Mouse (Mus musculus) neural tube, embryonic 11.5 days (tissue): ENCODE measurements around the gene Grn. TPM values are rescaled to one million over a fixed set of nuclear protein-coding genes. Genes with fewer than 3 reads are reported as not detected.

Experiments used
- ATAC-seq: fragments of 200-750 bp; cut with Nextera tagmentation; 2 replicates; pipeline ENCODE4 v1.8.0; 2017; ENCODE audit warnings: moderate number of reproducible peaks, mild to moderate bottlenecking, moderate TSS enrichment, moderate library complexity; ENCODE audit not compliant: insufficient read depth, low FRiP score, low TSS enrichment
- DNase-seq: peaks from one replicate; pipeline ENCODE4 v3.0.0-alpha.2; 2015; ENCODE audit warnings: low spot score
- H3K27ac ChIP-seq: fragments of 300-500 bp; sonication (generic); 2 replicates; pipeline ENCODE4 v1.5.1; 2014; ENCODE audit warnings: low read depth, mild to moderate bottlenecking, low read length
- H3K27me3 ChIP-seq: fragments of 300-500 bp; sonication (generic); 2 replicates; pipeline ENCODE4 v1.6.1; 2014; ENCODE audit warnings: mild to moderate bottlenecking, low read length, mixed read lengths; ENCODE audit not compliant: control insufficient read depth, insufficient read depth
- H3K36me3 ChIP-seq: fragments of 300-500 bp; sonication (generic); 2 replicates; pipeline ENCODE4 v1.6.1; 2014; ENCODE audit warnings: mild to moderate bottlenecking, low read length, moderate library complexity, mixed read lengths; ENCODE audit not compliant: control insufficient read depth, insufficient read depth
- H3K4me1 ChIP-seq: fragments of 300-500 bp; sonication (generic); 2 replicates; pipeline ENCODE4 v1.6.1; 2014; ENCODE audit warnings: low read length, mixed read lengths; ENCODE audit not compliant: control insufficient read depth, insufficient read depth
- H3K4me2 ChIP-seq: fragments of 300-500 bp; sonication (generic); 2 replicates; pipeline ENCODE4 v1.6.1; 2014; ENCODE audit warnings: low read depth, mild to moderate bottlenecking, moderate library complexity
- H3K4me3 ChIP-seq: fragments of 300-500 bp; sonication (generic); 2 replicates; pipeline ENCODE4 v1.5.1; 2014; ENCODE audit warnings: low read depth, low read length
- H3K9ac ChIP-seq: fragments of 300-500 bp; sonication (generic); 2 replicates; pipeline ENCODE4 v1.6.1; 2014; ENCODE audit warnings: mild to moderate bottlenecking, low read length
- H3K9me3 ChIP-seq: fragments of 300-500 bp; sonication (generic); 2 replicates; pipeline ENCODE4 v1.6.1; 2016; ENCODE audit warnings: low read length; ENCODE audit not compliant: control insufficient read depth
- WGBS: fragments of 180-500 bp; shearing (Covaris S2); extraction: QIAGEN DNeasy Blood & Tissue Kit; methylation state at CpG from one replicate; pipeline ENCODE4 v1.1.7; 2014; 5-methylcytosine and 5-hydroxymethylcytosine counted together
- polyA plus RNA-seq: library from polyadenylated mRNA; unstranded; fragments of >200 nt; fragmentation: Nextera tagmentation; extraction: Ambion mirVana; gene quantifications from 2 replicates; pipeline ENCODE4 v1.2.1, GENCODE M21; 2014

The Grn gene
- polyA plus RNA-seq, 1 experiment from 2014 or later, result 54.8 TPM

DNA sequence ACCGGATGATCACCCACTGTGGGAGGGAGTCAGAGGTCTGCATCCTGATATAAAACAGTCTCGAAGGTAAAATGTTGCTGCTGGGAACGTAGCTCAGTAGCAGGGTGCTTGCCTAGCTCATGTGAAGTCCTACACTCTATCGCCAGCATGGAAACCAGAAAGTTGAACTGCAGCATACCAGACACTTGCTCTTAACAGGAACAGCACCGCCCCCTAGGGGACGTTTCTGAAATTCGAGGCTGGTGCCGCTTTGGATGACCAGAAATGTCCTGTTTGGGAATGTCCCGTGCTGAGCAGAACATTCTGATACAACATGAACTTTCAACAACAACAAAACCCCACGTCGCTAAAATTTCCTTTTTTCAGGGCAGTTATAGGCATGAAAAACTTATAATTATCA lies 18.4 kb upstream of the Grn start:
- DNase-seq, result peak; percentile 92
- 11% methylated on average over 11 of the region's 11 CpGs for WGBS
- ATAC-seq, result no peak

DNA sequence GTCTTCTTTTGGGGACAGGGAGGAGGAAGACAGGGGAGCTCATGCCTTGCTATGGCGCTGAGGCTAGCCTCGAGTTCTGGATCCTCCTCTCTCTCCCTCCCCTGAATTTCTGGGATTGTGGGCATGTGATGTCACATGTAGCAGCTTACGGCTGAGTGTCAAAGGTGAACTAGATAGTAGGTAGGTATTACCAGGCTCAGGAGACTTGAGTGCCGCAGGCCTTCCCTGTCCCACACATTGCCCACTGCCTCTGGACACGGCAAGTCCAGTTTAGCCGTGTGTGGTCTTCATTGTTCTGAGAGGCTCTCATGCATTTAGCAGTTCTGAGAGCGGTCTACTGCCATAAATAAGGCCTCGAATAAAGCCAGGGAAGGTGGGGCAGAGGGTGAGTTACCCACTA lies 17.1 kb upstream of the Grn start:
- Histone ChIP-seq H3K4me1 (peaks cover 1% of the 10 kb centered on the region; the same call in 1 of the 2 replicates), H3K4me2 (no peak overlapping the region), H3K9me3 (no peaks in the 10 kb centered on the region), H3K9ac (no peak overlapping the region), H3K27ac (no peak overlapping the region), H3K27me3 (no peaks in the 10 kb centered on the region), H3K36me3 (no peaks in the 10 kb centered on the region), H3K4me3 (no peak overlapping the region)
- DNase-seq (no peak), ATAC-seq (no peak)
- WGBS, result 73% methylated on average over 8 of the region's 8 CpGs

More for the DNA sequence above, 18.4 kb upstream of the Grn start:
- H3K4me1 ChIP-seq, result peaks cover 7% of the 10 kb centered on the region; the same call in 1 of the 2 replicates
- no peaks in the 10 kb centered on the region for H3K36me3 ChIP-seq
- H3K4me2 ChIP-seq, result no peak overlapping the region
- H3K27ac ChIP-seq, result no peak overlapping the region
- no peak overlapping the region for H3K9ac ChIP-seq
- H3K9me3 ChIP-seq, result no peaks in the 10 kb centered on the region
- no peak overlapping the region for H3K4me3 ChIP-seq
- H3K27me3 ChIP-seq, result no peaks in the 10 kb centered on the region

DNA sequence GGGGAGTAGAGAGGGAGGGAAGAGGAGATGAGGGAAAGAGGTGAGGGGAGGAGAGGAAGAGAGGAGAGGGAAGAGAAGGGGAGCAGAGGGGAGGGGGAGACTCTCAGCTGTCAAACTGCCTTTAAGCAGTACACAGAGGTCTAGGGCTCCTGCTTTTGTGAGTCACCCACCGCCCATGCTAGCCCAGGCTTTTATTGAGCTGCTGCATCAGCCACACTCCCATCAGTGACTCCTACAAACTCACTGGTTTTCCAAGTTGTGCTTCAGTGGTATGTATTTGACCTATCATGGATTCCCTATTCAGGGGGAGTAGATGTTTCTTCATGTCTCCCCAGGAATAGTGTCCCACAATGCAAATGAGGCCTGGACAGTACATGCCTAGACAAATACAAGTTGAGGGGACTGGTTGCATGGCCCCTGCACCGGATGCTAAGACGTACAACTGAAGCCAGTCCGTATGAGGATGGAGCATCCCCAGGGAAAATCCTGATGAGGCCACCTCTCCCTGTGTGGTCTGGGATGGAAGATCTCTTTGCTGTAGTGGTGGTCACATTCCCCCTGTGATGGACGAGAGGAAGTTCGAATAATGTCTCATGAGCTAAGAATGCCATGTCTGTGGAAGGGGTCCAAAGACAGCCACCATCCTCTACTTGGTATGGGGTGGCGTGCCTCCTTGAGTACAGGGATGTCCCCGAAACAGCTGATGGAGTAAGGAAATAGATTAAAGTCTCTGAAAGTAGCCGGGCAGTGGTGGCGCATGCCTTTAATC lies 14.9 kb upstream of the Grn start:
- WGBS, result 79% methylated on average over 10 of the region's 10 CpGs
- Histone ChIP-seq H3K9ac (no peak overlapping the region), H3K4me1 (no peaks in the 10 kb centered on the region), H3K4me2 (no peak overlapping the region), H3K27me3 (no peaks in the 10 kb centered on the region), H3K36me3 (no peaks in the 10 kb centered on the region), H3K27ac (no peak overlapping the region), H3K4me3 (no peak overlapping the region), H3K9me3 (no peaks in the 10 kb centered on the region)
- ATAC-seq (no peak), DNase-seq (no peak)

DNA sequence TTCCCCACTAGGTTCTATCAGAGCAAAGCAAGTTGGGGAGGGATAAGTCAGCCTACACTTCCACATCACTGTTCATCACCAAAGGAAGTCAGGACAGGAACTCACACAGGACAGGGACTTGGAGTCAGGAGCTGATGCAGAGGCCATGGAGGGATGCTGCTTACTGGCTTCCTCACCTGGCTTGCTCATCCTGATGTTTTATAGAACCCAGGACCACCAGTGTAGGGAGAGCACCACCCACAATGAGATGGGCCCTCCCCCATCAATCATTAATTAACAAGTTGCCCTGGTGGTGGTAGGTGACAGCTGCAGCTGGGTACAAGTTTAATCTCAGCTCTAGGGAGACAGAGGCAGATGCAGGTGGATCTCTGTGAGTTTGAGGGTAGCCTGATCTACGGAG lies 13.0 kb upstream of the Grn start:
- no peaks in the 10 kb centered on the region for H3K27me3 ChIP-seq
- H3K4me2 ChIP-seq, result no peak overlapping the region
- H3K9ac ChIP-seq, result no peak overlapping the region
- H3K9me3 ChIP-seq, result no peaks in the 10 kb centered on the region
- ATAC-seq (no peak), DNase-seq (no peak)
- H3K36me3 ChIP-seq, result no peaks in the 10 kb centered on the region
- no peak overlapping the region for H3K4me3 ChIP-seq
- WGBS, result 84% methylated on average over 1 of the region's 1 CpGs
- no peak overlapping the region for H3K27ac ChIP-seq
- no peaks in the 10 kb centered on the region for H3K4me1 ChIP-seq

DNA sequence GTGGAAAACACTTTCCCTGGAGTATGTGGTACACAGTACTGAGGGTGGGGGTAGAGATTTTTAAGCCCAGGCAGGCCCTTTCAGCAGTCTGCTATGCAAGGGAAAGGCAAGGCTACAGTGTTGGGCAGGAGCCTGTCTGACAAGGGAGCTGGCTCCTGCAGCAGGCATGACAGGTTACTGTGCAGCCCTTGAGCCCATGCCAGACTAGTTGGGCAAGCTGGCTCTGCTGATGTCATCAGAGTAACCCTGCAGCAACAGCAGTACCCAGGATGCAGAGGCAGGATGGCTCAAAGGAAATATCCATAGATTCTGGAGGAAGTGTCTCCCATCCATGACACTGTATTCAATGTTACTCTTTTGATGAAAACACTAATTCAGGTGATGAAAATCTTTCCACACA lies 11.2 kb upstream of the Grn start:
- Histone ChIP-seq H3K4me1 (no peaks in the 10 kb centered on the region), H3K4me3 (no peak overlapping the region), H3K9me3 (no peaks in the 10 kb centered on the region), H3K27ac (no peak overlapping the region), H3K4me2 (no peak overlapping the region), H3K27me3 (no peaks in the 10 kb centered on the region), H3K36me3 (no peaks in the 10 kb centered on the region), H3K9ac (no peak overlapping the region)
- DNase-seq, result no peak
- ATAC-seq, result no peak

DNA sequence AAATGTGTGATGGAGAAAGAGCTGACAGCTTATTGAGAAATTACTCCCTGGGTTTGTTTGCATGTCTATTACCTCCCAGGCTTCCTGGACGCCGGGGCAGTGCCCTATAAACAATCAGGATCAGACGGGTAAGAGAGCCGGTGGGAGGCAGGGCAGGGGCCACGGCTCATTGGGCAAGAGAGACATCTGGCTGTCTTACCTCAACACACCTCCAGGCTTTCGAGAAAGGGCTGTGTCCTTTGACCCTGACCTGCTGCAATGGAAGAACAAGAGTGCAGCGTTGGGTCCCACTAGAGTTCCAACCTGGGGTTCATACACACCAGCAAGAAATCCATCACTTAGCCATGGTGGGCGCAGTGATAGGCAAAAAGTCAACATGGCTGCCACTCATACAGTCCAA lies 8.6 kb upstream of the Grn start:
- Histone ChIP-seq H3K27ac (no peak overlapping the region), H3K36me3 (no peaks in the 10 kb centered on the region), H3K4me2 (no peak overlapping the region), H3K4me3 (no peak overlapping the region), H3K27me3 (no peaks in the 10 kb centered on the region), H3K9ac (no peak overlapping the region), H3K4me1 (no peaks in the 10 kb centered on the region), H3K9me3 (no peaks in the 10 kb centered on the region)
- 57% methylated on average over 8 of the region's 8 CpGs for WGBS
- DNase-seq (no peak), ATAC-seq (no peak)

DNA sequence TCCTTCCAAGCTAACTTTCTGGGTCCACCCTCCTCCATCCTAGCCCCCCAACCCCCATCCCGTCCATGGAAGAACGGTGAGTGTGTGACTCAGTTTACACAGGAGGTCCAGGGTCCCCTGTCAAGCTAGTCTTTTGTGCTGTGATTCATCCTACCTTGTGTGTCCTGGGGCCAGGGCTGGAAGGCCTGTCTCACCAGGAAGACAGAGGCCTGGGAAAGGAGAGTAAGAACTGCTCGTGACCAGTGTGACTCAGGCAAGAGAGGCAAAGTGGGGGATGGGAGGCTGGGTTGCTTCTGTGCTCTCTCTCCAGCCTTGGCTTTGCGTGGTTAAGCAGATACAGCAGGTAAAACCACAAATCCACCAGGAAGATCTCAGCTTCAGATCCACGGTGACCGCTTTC lies 5.4 kb upstream of the Grn start:
- 75% methylated on average over 6 of the region's 6 CpGs for WGBS
- Histone ChIP-seq H3K9ac (no peak overlapping the region), H3K4me2 (no peak overlapping the region), H3K27ac (no peak overlapping the region), H3K27me3 (no peaks in the 10 kb centered on the region), H3K36me3 (no peaks in the 10 kb centered on the region), H3K4me3 (no peak overlapping the region), H3K9me3 (no peaks in the 10 kb centered on the region), H3K4me1 (no peaks in the 10 kb centered on the region)
- DNase-seq (no peak), ATAC-seq (no peak)

DNA sequence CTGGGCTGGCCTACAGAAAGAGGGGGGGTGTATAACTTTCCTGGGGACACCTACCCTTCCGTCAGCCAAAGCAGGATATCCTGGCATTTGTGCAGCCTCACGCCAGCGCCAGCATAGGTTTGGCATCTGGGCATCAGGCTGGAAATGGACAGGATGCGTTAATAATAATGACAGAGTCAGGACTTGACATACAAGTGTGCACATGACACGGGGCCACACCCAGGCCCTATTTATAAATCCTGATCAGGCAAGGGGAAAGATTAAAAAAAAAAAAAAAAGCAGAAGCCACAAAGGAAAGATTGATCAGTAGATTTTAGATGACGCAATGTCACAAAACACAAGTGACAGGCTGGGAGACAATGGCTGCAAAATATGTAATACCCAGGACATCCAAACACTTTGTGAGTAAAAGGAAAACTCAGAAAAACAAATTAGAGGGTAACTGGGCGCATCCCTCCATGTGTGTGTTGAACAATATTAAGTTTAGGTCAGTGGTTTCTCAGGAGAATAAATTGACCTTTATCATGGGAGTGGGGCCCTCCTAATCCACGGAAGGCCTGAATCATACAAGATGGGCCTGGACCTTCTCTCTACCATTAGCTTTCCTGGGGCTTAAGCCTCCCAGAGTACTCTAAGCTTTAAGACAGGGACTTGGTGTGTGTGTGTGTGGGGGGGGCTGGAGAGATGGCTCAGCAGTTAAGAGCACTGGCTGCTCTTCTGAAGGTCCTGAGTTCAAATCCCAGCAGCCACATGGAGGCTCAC lies 4.4 kb upstream of the Grn start:
- H3K27me3 ChIP-seq, result no peaks in the 10 kb centered on the region
- H3K9me3 ChIP-seq, result no peaks in the 10 kb centered on the region
- 88% methylated on average over 8 of the region's 8 CpGs for WGBS
- DNase-seq (no peak), ATAC-seq (no peak)
- H3K36me3 ChIP-seq, result no peaks in the 10 kb centered on the region
- H3K27ac ChIP-seq, result no peak overlapping the region
- no peak overlapping the region for H3K9ac ChIP-seq
- no peak overlapping the region for H3K4me3 ChIP-seq
- H3K4me1 ChIP-seq, result no peaks in the 10 kb centered on the region
- H3K4me2 ChIP-seq, result no peak overlapping the region
